In genomic region chr2:118689875-118690274, GRCm38 (mm10) we compare ENCODE assay signal across 27 mouse cellular contexts. TPM values are rescaled to one million over a fixed set of nuclear protein-coding genes. Genes with fewer than 3 reads are reported as not detected.
DNase-seq lines count a peak whose midpoint lies in the region; ATAC-seq lines count a peak whose summit lies in the region.
"Had no signal": no experiment of that assay in that cellular context is flagged by ENCODE, and none has a peak within 500 bp of the region (broad histone marks: within the 10 kb centered on the region; RNA-seq: fewer than 3 reads in every experiment).

No protein-coding gene starts in this region.

- WGBS in embryonic facial prominence, embryonic 11.5 days: 83% methylated on average over 10 of the region's 10 CpGs
- 80% methylated on average over 10 of the region's 10 CpGs for WGBS in embryonic facial prominence, embryonic 10.5 days

- no peaks in the 10 kb centered on the region for H3K9me3 ChIP-seq in embryonic facial prominence, embryonic 11.5 days (replicated peaks; ENCODE audit: control insufficient read depth, low read length)
- no peaks in the 10 kb centered on the region for H3K9me3 ChIP-seq in embryonic facial prominence, embryonic 10.5 days
- H3K9me3 ChIP-seq: G1E; heart, embryonic 10.5 days; hindbrain, embryonic 13.5 days; limb, embryonic 13.5 days; liver, embryonic 13.5 days had no signal

- no peak overlapping the region for H3K27ac ChIP-seq in embryonic facial prominence, embryonic 11.5 days (replicated peaks; ENCODE audit: low read depth, low read length)
- no peak overlapping the region for H3K27ac ChIP-seq in embryonic facial prominence, embryonic 10.5 days (replicated peaks)
- H3K27ac ChIP-seq: heart, embryonic 10.5 days; hindbrain, embryonic 13.5 days; kidney, postnatal 0 days; limb, embryonic 13.5 days; liver, embryonic 13.5 days; stomach, postnatal 0 days had no signal

- H3K4me1 ChIP-seq in embryonic facial prominence, embryonic 11.5 days (ENCODE audit: control insufficient read depth, insufficient read depth, low read length): no peaks in the 10 kb centered on the region
- no peaks in the 10 kb centered on the region for H3K4me1 ChIP-seq in embryonic facial prominence, embryonic 10.5 days
- H3K4me1 ChIP-seq: heart, embryonic 10.5 days; hindbrain, embryonic 13.5 days; limb, embryonic 13.5 days; liver, embryonic 13.5 days had no signal

- intact Hi-C loops in left cerebral cortex, postnatal 36 days (cut with DNase I): no loop called here

- H3K36me3 ChIP-seq in embryonic facial prominence, embryonic 11.5 days (replicated peaks; ENCODE audit: control insufficient read depth, insufficient read depth, low read depth, low read length): no peaks in the 10 kb centered on the region
- H3K36me3 ChIP-seq in embryonic facial prominence, embryonic 10.5 days (replicated peaks): no peaks in the 10 kb centered on the region
- H3K36me3 ChIP-seq: heart, embryonic 10.5 days; limb, embryonic 13.5 days; liver, embryonic 13.5 days had no signal

- H3K9ac ChIP-seq in embryonic facial prominence, embryonic 11.5 days (replicated peaks; ENCODE audit: low read length): no peak overlapping the region
- H3K9ac ChIP-seq: hindbrain, embryonic 13.5 days; limb, embryonic 13.5 days; liver, embryonic 13.5 days; lung, embryonic 14.5 days had no signal

- no peaks in the 10 kb centered on the region for H3K27me3 ChIP-seq in embryonic facial prominence, embryonic 11.5 days (ENCODE audit: control insufficient read depth, insufficient read depth, low read length)
- peaks cover 41% of the 10 kb centered on the region for H3K27me3 ChIP-seq in embryonic facial prominence, embryonic 10.5 days (replicated peaks; ENCODE audit: low read depth, poor library complexity, severe bottlenecking)
- H3K27me3 ChIP-seq: CH12.LX had no signal

- no peak overlapping the region for H3K4me3 ChIP-seq in embryonic facial prominence, embryonic 11.5 days (ENCODE audit: low read depth, low read length)
- H3K4me3 ChIP-seq in embryonic facial prominence, embryonic 10.5 days: no peak overlapping the region
- H3K4me3 ChIP-seq: heart, embryonic 10.5 days; hindbrain, embryonic 13.5 days; limb, embryonic 13.5 days; liver, embryonic 13.5 days had no signal

- no peak for DNase-seq in embryonic facial prominence, embryonic 11.5 days (ENCODE audit: low spot score)
- DNase-seq in embryonic facial prominence, embryonic 10.5 days (ENCODE audit: low spot score): no peak
- DNase-seq in kidney, adult 8-10 months: peak; percentile 52 to 56
- DNase-seq in kidney, postnatal 4 days: no peak
- DNase-seq in NIH3T3 (ENCODE audit: low read depth): peak; percentile 39
- peak; percentile 26 for DNase-seq in kidney, postnatal 14 days
- no peak for DNase-seq in left cerebral cortex, postnatal 36 days (ENCODE audit: low spot score in 2 of 2)
- no peak for DNase-seq in layer of hippocampus, postnatal 36 days
- DNase-seq: B cell, adult 2 months; cerebellum, adult 18-20 months; cerebellum, postnatal 14 days; heart, postnatal 10 days; liver, embryonic 13.5 days; lung, embryonic 14.5 days; lung, postnatal 36 days; right cerebral cortex, postnatal 14 days had no signal

- ATAC-seq in embryonic facial prominence, embryonic 11.5 days (replicated peaks; ENCODE audit: insufficient number of reproducible peaks, low FRiP score, low TSS enrichment, low read depth): no peak
- ATAC-seq: activated CD4-positive, CD25-positive, alpha-beta regulatory T cell, adult 4 months; forebrain, embryonic 14.5 days had no signal

- 0 out of 2 replicates have a peak overlapping the region, but pooled peaks have one; percentile 1 for H3K4me2 ChIP-seq in embryonic facial prominence, embryonic 11.5 days (ENCODE audit: low read depth, low read length)
- H3K4me2 ChIP-seq: hindbrain, embryonic 13.5 days; limb, embryonic 13.5 days; liver, embryonic 13.5 days; lung, embryonic 14.5 days had no signal

RNA-seq across cellular contexts. Expression of gene Ankrd63, which starts 13.9 kb away (rescaled TPM):
- polyA plus RNA-seq in embryonic facial prominence, embryonic 11.5 days (2014; fragmentation: Nextera tagmentation; extraction: Ambion mirVana): 0.04 TPM in 1 of 2 replicates, not detected in the other
- not detected in 2 replicates for polyA plus RNA-seq in embryonic facial prominence, embryonic 10.5 days (2016; fragmentation: Nextera tagmentation; extraction: Ambion mirVana)
- 10 to 100 TPM; 20.0 to 32.2 TPM for total RNA-seq in left cerebral cortex, postnatal 36 days (2021)
- total RNA-seq in layer of hippocampus, postnatal 36 days (2021): 10 to 100 TPM; 14.6 to 16.9 TPM
- total RNA-seq: CH12.LX; gastrocnemius, adult 8-10 months had no signal
- polyA plus RNA-seq: activated CD4-positive, CD25-positive, alpha-beta regulatory T cell, adult 4 months; G1E; hindbrain, embryonic 13.5 days; liver, embryonic 13.5 days; lung, embryonic 14.5 days; midbrain, postnatal 0 days had no signal

RNA-seq across cellular contexts. Expression of gene Pak6, which starts 26.8 kb away (rescaled TPM):
- polyA plus RNA-seq in embryonic facial prominence, embryonic 11.5 days (2014; fragmentation: Nextera tagmentation; extraction: Ambion mirVana): 0.50 and 0.92 TPM in 2 replicates
- polyA plus RNA-seq in embryonic facial prominence, embryonic 10.5 days (2016; fragmentation: Nextera tagmentation; extraction: Ambion mirVana): 0.45 and 0.72 TPM in 2 replicates
- 100 to 1,000 TPM in 1 of 2 experiments, 10 to 100 TPM in 1; 83.4 to 104 TPM for total RNA-seq in left cerebral cortex, postnatal 36 days (2021)
- 10 to 100 TPM; 50.0 to 55.4 TPM for total RNA-seq in layer of hippocampus, postnatal 36 days (2021)
- total RNA-seq: gastrocnemius, adult 8-10 months had no signal
- polyA plus RNA-seq: activated CD4-positive, CD25-positive, alpha-beta regulatory T cell, adult 4 months had no signal

RNA-seq across cellular contexts. Expression of gene Plcb2, which starts 38.4 kb away (rescaled TPM):
- polyA plus RNA-seq in embryonic facial prominence, embryonic 11.5 days (2014; fragmentation: Nextera tagmentation; extraction: Ambion mirVana): 0.22 and 0.40 TPM in 2 replicates
- polyA plus RNA-seq in embryonic facial prominence, embryonic 10.5 days (2016; fragmentation: Nextera tagmentation; extraction: Ambion mirVana): 0.41 and 0.44 TPM in 2 replicates
- 1 to 10 TPM; 2.4 to 3.4 TPM for total RNA-seq in left cerebral cortex, postnatal 36 days (2021)
- 1 to 10 TPM; 2.3 to 2.5 TPM for total RNA-seq in layer of hippocampus, postnatal 36 days (2021)

RNA-seq across cellular contexts. Expression of gene Inafm2, which starts 55.7 kb away (rescaled TPM):
- 22.8 and 25.8 TPM in 2 replicates for polyA plus RNA-seq in embryonic facial prominence, embryonic 11.5 days (2014; fragmentation: Nextera tagmentation; extraction: Ambion mirVana)
- polyA plus RNA-seq in embryonic facial prominence, embryonic 10.5 days (2016; fragmentation: Nextera tagmentation; extraction: Ambion mirVana): 15.8 and 16.8 TPM in 2 replicates
- total RNA-seq in left cerebral cortex, postnatal 36 days (2021): 10 to 100 TPM; 41.5 to 43.0 TPM
- total RNA-seq in layer of hippocampus, postnatal 36 days (2021): 10 to 100 TPM; 64.8 to 66.9 TPM

Comparison
In these comparisons a context has a peak if more than half of its experiments do, and no peak if none do; other contexts are left out.
1. DNase-seq: peak in kidney, adult 8-10 months (2 of 2), NIH3T3 (single experiment) and kidney, postnatal 14 days (single experiment); none in embryonic facial prominence, embryonic 11.5 days (single experiment), embryonic facial prominence, embryonic 10.5 days (single experiment), kidney, postnatal 4 days (0 of 2), left cerebral cortex, postnatal 36 days (0 of 2) and layer of hippocampus, postnatal 36 days (0 of 2).